Mouse (Mus musculus): ENCODE measurements around the gene Slc7a9. TPM values are rescaled to one million over a fixed set of nuclear protein-coding genes. Genes with fewer than 3 reads are reported as not detected.

Slc7a9 gene
- 0.11 TPM in 1 of 2 replicates, not detected in the other for polyA plus RNA-seq (2015; fragmentation: Nextera tagmentation; extraction: Ambion mirVana)

DNA sequence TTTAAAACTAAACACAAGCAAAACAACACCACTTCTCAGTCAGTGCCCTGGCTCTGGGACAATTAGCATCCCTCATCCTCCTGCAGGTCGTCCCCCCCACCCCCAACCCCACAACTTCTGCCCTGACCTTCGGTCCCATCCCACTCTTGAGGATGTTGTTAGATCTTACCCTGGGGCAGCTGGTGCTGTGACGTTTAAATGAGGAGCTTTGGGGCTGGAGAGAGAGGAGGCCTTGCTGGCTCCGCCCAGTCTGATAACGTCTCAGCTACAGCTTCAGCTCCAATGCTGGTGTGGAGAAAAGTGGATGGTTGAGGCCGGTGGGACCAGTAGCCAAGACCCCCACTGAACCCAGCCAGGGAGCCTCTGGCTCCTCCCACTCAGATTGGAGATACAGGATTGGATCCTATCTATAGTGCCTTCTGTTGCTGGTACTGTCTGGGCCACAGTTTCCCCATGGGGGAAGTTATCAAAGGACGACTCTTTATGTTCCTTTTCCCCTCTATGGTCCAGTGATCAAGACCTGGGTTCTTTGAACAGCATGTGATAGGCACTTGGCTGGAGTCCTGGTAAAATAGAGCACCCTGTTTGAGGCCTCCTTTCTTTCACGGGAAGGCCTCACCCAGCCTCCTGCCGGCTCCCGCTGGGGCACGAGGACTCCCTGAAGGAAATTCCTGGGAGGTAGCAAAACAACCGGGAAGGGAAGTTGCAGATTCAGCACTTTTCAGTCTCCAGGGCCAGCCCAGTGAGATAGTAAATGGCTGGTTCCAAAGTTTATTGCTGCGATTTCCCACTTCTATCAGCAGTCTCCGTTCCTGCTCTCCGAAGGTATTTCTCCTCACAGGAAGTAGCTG lies at the start of gene Slc7a9:
Gene Slc7a9, plus strand, starts transcription at position 801 of the 851 bp plus-strand sequence.
- Histone ChIP-seq H3K27ac (ENCODE audit: low read length) (no peak within 1 kb of the TSS), H3K4me1 (replicated peaks; ENCODE audit: control insufficient read depth, insufficient read depth, low read length) (no peaks in the 10 kb centered on the region), H3K36me3 (ENCODE audit: control insufficient read depth, insufficient read depth) (no peaks in the 10 kb centered on the region), H3K9ac (replicated peaks; ENCODE audit: low read depth, low read length) (no peak within 1 kb of the TSS), H3K4me2 (ENCODE audit: low read length) (no peak within 1 kb of the TSS), H3K4me3 (replicated peaks; ENCODE audit: low read length) (no peak within 1 kb of the TSS), H3K9me3 (ENCODE audit: control insufficient read depth, low read length) (no peaks in the 10 kb centered on the region), H3K27me3 (replicated peaks; ENCODE audit: control insufficient read depth, insufficient read depth, low read length) (no peaks in the 10 kb centered on the region)
- 31% methylated on average over 15 of the region's 15 CpGs for WGBS
- no peak for ATAC-seq

DNA sequence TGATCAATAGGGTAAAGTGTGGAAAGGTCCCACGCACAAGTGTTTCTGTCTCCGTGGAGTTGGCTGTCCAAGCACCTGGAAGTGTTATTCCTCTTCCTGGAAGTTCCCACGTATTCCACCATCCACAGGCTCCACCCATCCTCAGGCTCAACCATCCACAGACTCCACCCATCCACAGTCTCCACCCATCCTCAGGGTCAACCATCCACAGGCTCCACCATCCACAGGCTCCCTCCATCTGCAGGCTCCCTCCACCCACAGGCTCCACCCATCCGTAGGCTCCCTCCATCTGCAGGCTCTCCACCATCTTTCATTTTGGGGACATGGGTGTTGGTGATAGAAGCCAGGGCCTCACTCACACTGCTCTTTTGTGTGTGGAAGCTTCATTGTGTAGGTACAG lies 47.4 kb upstream of the Slc7a9 start:
- WGBS: 95% methylated on average over 4 of the region's 4 CpGs
- H3K9me3 ChIP-seq (ENCODE audit: control insufficient read depth, low read length): no peaks in the 10 kb centered on the region
- peaks cover 9% of the 10 kb centered on the region for H3K4me1 ChIP-seq (replicated peaks; ENCODE audit: control insufficient read depth, insufficient read depth, low read length)
- H3K9ac ChIP-seq (replicated peaks; ENCODE audit: low read depth, low read length): no peak overlapping the region
- peaks cover 8% of the 10 kb centered on the region for H3K36me3 ChIP-seq (ENCODE audit: control insufficient read depth, insufficient read depth)
- H3K27me3 ChIP-seq (replicated peaks; ENCODE audit: control insufficient read depth, insufficient read depth, low read length): no peaks in the 10 kb centered on the region
- H3K27ac ChIP-seq (ENCODE audit: low read length): no peak overlapping the region
- no peak for ATAC-seq
- no peak overlapping the region for H3K4me3 ChIP-seq (replicated peaks; ENCODE audit: low read length)
- no peak overlapping the region for H3K4me2 ChIP-seq (ENCODE audit: low read length)

DNA sequence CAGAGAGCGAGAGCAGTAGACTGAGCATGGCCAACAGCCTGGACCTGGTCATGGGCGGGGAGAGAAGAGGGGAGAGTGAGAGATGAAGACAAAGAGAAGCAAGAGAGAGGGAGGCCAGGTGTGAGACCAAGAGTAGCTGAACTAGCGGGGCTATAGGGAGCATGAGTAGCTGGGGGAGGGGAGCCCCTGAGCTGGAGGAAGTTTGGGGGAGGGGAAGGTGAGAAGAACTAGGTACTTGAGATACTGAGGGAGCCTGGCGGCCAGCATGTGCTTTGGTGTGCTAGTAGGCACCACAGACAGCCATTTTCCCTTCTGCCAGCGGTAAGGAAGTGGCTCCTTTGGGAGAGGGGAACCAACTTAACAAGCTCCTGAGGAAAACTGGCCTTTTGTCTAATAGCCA lies 33.4 kb upstream of the Slc7a9 start:
- Histone ChIP-seq H3K4me2 (ENCODE audit: low read length) (no peak overlapping the region), H3K4me1 (replicated peaks; ENCODE audit: control insufficient read depth, insufficient read depth, low read length) (no peaks in the 10 kb centered on the region), H3K27me3 (replicated peaks; ENCODE audit: control insufficient read depth, insufficient read depth, low read length) (no peaks in the 10 kb centered on the region), H3K9ac (replicated peaks; ENCODE audit: low read depth, low read length) (no peak overlapping the region), H3K27ac (ENCODE audit: low read length) (no peak overlapping the region), H3K4me3 (replicated peaks; ENCODE audit: low read length) (no peak overlapping the region), H3K9me3 (ENCODE audit: control insufficient read depth, low read length) (no peaks in the 10 kb centered on the region), H3K36me3 (ENCODE audit: control insufficient read depth, insufficient read depth) (peaks cover 25% of the 10 kb centered on the region)
- 84% methylated on average over 5 of the region's 5 CpGs for WGBS
- ATAC-seq: no peak

DNA sequence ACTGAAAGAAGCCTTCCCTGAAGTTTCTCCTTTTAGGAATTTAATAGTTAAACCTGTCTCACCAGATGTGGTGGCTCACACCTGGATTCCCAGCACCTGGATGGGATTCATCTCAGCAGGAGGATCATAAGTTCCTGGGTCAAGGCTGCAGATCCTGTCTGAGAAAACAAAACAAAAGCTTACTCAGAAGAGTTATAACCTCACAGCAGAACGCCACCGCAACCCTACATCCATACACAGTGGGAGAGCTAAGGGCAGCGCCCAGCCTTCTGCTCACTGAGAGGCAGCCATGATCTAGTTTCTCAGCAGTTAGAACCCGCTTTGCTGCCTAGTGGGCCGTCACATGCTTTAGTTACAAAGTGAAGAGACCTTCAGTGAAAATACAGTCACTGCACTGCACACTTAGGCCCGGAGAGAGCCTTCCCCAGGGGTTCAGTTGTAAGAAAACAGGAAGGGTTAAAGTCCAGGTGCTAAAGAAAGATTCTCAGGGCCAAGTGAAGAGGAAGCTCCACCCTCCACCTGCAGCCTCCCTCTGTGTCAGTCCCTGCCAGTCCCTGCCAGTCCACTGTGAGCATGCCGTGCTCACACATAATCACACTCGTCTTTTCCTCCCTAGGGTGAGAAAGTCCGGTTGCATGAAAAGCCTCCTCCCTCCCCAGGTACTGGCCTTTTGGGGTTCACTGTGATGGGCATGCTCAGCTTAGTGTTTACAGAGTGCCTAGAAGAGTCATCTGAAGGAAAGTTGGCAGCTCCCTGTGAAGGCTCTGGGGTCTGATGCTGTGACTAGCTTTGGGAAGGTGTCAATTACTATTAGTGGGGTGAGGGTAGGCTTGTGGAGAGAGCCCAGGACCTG lies 32.6 kb upstream of the Slc7a9 start:
- Histone ChIP-seq H3K4me2 (ENCODE audit: low read length) (no peak overlapping the region), H3K27ac (ENCODE audit: low read length) (no peak overlapping the region), H3K36me3 (ENCODE audit: control insufficient read depth, insufficient read depth) (peaks cover 20% of the 10 kb centered on the region)

DNA sequence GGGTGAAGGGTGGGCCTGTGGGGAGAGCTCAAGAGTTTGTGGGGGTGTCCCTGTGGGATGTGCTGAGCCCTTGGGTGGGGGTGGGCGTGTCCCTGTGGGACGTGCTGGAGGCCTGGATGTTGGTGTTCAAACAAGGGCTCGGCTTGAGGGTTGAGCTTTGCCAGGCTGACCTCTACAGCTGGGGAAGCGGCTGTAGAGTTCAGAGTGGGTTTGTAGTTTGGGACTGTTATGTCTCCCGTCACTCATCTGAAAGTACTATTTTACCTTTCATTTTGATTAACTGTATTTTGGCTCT lies 32.0 kb upstream of the Slc7a9 start:
- H3K9ac ChIP-seq (replicated peaks; ENCODE audit: low read depth, low read length): no peak overlapping the region
- no peaks in the 10 kb centered on the region for H3K4me1 ChIP-seq (replicated peaks; ENCODE audit: control insufficient read depth, insufficient read depth, low read length)
- 85% methylated on average over 5 of the region's 5 CpGs for WGBS
- H3K27ac ChIP-seq (ENCODE audit: low read length): no peak overlapping the region
- H3K4me2 ChIP-seq (ENCODE audit: low read length): no peak overlapping the region
- no peaks in the 10 kb centered on the region for H3K9me3 ChIP-seq (ENCODE audit: control insufficient read depth, low read length)
- no peaks in the 10 kb centered on the region for H3K27me3 ChIP-seq (replicated peaks; ENCODE audit: control insufficient read depth, insufficient read depth, low read length)
- H3K4me3 ChIP-seq (replicated peaks; ENCODE audit: low read length): no peak overlapping the region
- peaks cover 20% of the 10 kb centered on the region for H3K36me3 ChIP-seq (ENCODE audit: control insufficient read depth, insufficient read depth)
- ATAC-seq: no peak

More for the DNA sequence above, 32.6 kb upstream of the Slc7a9 start:
- Histone ChIP-seq H3K9me3 (ENCODE audit: control insufficient read depth, low read length) (no peaks in the 10 kb centered on the region), H3K4me1 (replicated peaks; ENCODE audit: control insufficient read depth, insufficient read depth, low read length) (no peaks in the 10 kb centered on the region), H3K27me3 (replicated peaks; ENCODE audit: control insufficient read depth, insufficient read depth, low read length) (no peaks in the 10 kb centered on the region), H3K4me3 (replicated peaks; ENCODE audit: low read length) (no peak overlapping the region), H3K9ac (replicated peaks; ENCODE audit: low read depth, low read length) (no peak overlapping the region)
- 90% methylated on average over 9 of the region's 9 CpGs for WGBS
- no peak for ATAC-seq

DNA sequence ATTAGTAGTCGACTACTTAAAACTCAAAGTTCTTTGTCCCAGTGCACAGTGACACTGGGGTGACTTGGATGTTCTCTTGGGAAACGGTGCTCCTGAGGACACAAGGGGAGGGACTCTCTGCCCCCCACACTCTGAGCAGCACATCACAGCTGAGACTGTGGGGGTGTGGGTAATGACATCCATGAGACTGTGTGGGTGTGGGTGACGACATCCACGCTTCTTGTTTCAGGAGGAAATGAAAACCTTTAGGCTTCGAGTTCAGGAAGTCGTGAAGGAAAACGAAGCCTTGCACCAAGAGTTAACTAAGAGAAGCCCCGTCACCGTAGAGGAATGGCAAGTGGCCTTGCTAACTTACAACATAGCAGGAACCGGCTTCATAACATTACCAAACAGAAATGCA lies 25.5 kb upstream of the Slc7a9 start:
- Histone ChIP-seq H3K4me2 (ENCODE audit: low read length) (no peak overlapping the region), H3K9me3 (ENCODE audit: control insufficient read depth, low read length) (no peaks in the 10 kb centered on the region), H3K9ac (replicated peaks; ENCODE audit: low read depth, low read length) (no peak overlapping the region), H3K36me3 (ENCODE audit: control insufficient read depth, insufficient read depth) (peaks cover 21% of the 10 kb centered on the region), H3K4me1 (replicated peaks; ENCODE audit: control insufficient read depth, insufficient read depth, low read length) (no peaks in the 10 kb centered on the region), H3K27ac (ENCODE audit: low read length) (no peak overlapping the region), H3K4me3 (replicated peaks; ENCODE audit: low read length) (no peak overlapping the region), H3K27me3 (replicated peaks; ENCODE audit: control insufficient read depth, insufficient read depth, low read length) (no peaks in the 10 kb centered on the region)
- ATAC-seq: no peak
- 94% methylated on average over 10 of the region's 10 CpGs for WGBS

DNA sequence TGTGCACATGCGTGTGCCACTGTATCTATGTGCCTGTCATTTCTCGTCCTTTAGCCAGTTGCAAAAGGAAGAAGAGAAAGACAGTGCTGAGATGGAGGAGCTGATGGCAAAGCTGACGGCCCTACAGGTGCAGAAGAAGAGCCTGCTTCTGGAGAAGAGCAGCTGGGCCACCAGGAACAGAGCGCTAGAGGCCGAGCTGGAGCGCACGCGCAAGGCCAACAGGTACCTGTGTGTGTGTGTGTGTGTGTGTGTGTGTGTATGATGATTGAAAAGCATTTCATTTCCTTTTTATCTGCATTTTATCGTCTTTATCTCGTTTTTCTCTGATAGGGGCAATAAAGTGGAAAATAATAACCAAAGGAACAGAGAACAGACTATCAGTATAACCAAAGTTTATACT lies 20.4 kb upstream of the Slc7a9 start:
- Histone ChIP-seq H3K9me3 (ENCODE audit: control insufficient read depth, low read length) (no peaks in the 10 kb centered on the region), H3K36me3 (ENCODE audit: control insufficient read depth, insufficient read depth) (peaks cover 14% of the 10 kb centered on the region)

DNA sequence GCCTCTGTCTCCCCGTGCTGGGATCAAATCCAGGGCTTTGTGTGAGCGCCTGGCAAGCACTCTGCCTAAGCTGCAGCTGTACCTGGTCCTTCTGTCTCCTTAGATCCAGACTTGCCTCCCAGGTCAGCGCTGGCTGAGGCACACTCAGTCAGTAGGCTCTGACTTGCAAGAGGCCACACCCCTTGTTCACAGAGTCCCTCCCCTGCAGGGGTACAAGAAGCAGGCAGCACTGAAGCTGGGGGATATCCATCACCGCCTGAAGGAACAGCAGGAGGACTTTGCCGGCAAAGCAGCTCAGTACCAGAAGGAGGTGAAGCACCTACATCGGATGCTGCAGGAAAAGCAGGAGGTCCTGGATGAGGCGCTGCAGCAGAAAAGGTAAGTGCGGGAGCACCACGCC lies 13.3 kb upstream of the Slc7a9 start:
- Histone ChIP-seq H3K4me3 (replicated peaks; ENCODE audit: low read length) (no peak overlapping the region), H3K27me3 (replicated peaks; ENCODE audit: control insufficient read depth, insufficient read depth, low read length) (no peaks in the 10 kb centered on the region), H3K4me2 (ENCODE audit: low read length) (no peak overlapping the region), H3K27ac (ENCODE audit: low read length) (no peak overlapping the region), H3K9me3 (ENCODE audit: control insufficient read depth, low read length) (no peaks in the 10 kb centered on the region), H3K4me1 (replicated peaks; ENCODE audit: control insufficient read depth, insufficient read depth, low read length) (no peaks in the 10 kb centered on the region), H3K36me3 (ENCODE audit: control insufficient read depth, insufficient read depth) (peaks cover 11% of the 10 kb centered on the region), H3K9ac (replicated peaks; ENCODE audit: low read depth, low read length) (no peak overlapping the region)
- 72% methylated on average over 9 of the region's 9 CpGs for WGBS
- ATAC-seq: no peak

More for the DNA sequence above, 20.4 kb upstream of the Slc7a9 start:
- Histone ChIP-seq H3K27me3 (replicated peaks; ENCODE audit: control insufficient read depth, insufficient read depth, low read length) (no peaks in the 10 kb centered on the region), H3K4me3 (replicated peaks; ENCODE audit: low read length) (no peak overlapping the region), H3K4me1 (replicated peaks; ENCODE audit: control insufficient read depth, insufficient read depth, low read length) (no peaks in the 10 kb centered on the region), H3K9ac (replicated peaks; ENCODE audit: low read depth, low read length) (no peak overlapping the region), H3K27ac (ENCODE audit: low read length) (no peak overlapping the region), H3K4me2 (ENCODE audit: low read length) (no peak overlapping the region)
- ATAC-seq: no peak
- WGBS: 95% methylated on average over 10 of the region's 10 CpGs

DNA sequence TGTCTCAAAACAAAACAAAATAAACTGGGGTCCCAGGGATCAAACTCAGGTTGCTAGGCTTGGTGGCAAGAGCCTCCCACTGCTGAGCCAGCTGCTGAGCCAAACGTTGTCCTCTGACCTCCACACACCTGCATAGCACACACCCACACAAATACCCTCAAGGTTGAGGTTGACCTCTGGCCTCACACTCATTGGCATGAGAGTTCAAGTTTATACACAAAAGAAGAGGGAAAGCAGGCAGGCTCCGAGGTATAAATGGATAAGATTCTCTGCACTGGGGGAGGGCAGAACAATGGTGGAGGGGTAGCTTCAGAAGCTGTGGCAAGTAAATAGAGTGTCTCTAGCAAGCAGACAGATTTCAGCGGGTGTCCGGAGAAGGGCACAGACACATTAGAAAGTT lies 1.1 kb upstream of the Slc7a9 start:
- no peak for ATAC-seq
- Histone ChIP-seq H3K36me3 (ENCODE audit: control insufficient read depth, insufficient read depth) (no peaks in the 10 kb centered on the region), H3K27me3 (replicated peaks; ENCODE audit: control insufficient read depth, insufficient read depth, low read length) (no peaks in the 10 kb centered on the region), H3K9me3 (ENCODE audit: control insufficient read depth, low read length) (no peaks in the 10 kb centered on the region), H3K4me2 (ENCODE audit: low read length) (no peak overlapping the region), H3K27ac (ENCODE audit: low read length) (no peak overlapping the region), H3K4me1 (replicated peaks; ENCODE audit: control insufficient read depth, insufficient read depth, low read length) (no peaks in the 10 kb centered on the region), H3K9ac (replicated peaks; ENCODE audit: low read depth, low read length) (no peak overlapping the region), H3K4me3 (replicated peaks; ENCODE audit: low read length) (no peak overlapping the region)
- 42% methylated on average over 4 of the region's 4 CpGs for WGBS

Measured in forebrain, embryonic 16.5 days (tissue).